Mouse (Mus musculus) heart, adult 2 months (tissue): ENCODE data around the gene Meis1.

Experiments
- CTCF ChIP-seq: fragments of 200-600 bp; IDR thresholded peaks from 2 replicates; pipeline ENCODE4 v1.8.1; 2022; ENCODE audit warnings: antibody characterized with exemption, mild to moderate bottlenecking, moderate library complexity
- EP300 ChIP-seq: fragments of 200-500 bp; IDR thresholded peaks from 2 replicates; pipeline ENCODE4 v1.6.1; 2011; ENCODE audit warnings: low read depth, low read length, control low read depth; ENCODE audit not compliant: insufficient read depth
- POLR2A ChIP-seq: fragments of 200-500 bp; IDR thresholded peaks from 2 replicates; pipeline ENCODE4 v1.6.1; 2011; ENCODE audit warnings: mild to moderate bottlenecking, low read depth, low read length, control low read depth; ENCODE audit not compliant: insufficient read depth

DNA sequence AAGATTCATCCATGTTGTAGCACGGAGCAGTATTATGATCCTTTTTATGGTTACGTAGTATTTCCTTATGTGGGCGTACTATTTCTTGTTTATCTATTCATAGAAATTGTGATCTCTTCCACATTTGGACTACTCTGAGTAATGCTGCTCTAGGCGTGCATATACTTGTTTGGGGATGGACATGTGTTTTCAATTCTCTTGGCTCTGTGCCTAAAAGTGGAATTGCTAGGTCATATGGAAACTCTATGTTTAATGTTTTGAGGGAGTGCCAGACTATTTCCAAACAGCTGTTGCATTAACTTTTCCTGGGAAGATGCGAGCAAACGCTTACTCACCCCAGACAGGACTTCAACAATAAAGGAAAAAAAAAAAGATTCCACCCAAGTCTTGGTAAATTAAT, 173.3 kb downstream of the Meis1 start:
- TF ChIP-seq CTCF (no peak), EP300 (no peak), POLR2A (no peak)
